Comparison of ENCODE assay signal across 8 mouse cellular contexts in the genomic region with DNA sequence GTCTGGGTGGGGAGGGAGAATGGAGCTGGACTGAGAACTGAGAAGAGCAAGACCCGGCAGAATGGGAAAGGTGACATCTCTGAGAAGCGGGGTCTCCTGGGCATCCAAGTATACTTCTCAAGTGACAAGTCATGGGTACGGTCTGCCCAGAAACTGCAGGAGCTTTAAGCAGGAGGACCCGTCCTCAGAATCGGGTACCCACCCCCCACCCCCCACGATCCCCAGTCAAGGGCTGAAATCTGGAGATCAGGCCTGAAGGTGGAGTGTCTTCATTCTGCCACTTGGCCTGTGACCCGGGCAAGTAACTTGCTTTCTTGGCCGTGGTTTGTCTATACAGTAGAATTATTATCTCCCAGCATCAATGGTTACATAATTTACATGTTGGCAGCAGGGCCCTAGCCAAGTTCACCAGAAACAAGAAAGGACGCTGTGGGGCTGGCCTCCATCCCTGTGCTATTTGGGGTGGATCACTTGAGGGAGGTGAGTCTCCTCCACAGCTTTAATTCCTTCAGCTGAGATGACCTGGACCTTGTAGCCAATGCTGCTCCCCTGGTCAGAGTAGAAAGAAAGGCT. TPM values are rescaled to one million over a fixed set of nuclear protein-coding genes. Genes with fewer than 3 reads are reported as not detected.
DNase-seq lines count a peak whose midpoint lies in the region; ATAC-seq and TF ChIP-seq lines count a peak whose summit lies in the region.

No protein-coding gene starts in this region.

- no peaks in the 10 kb centered on the region for H3K36me3 ChIP-seq in liver, adult 2 months (ENCODE audit: control insufficient read depth, insufficient read depth, low read length)
- no peaks in the 10 kb centered on the region for H3K36me3 ChIP-seq in forebrain, embryonic 14.5 days (ENCODE audit: control insufficient read depth, insufficient read depth, low read length)
- no peaks in the 10 kb centered on the region for H3K36me3 ChIP-seq in liver, embryonic 15.5 days (replicated peaks)

- peak overlapping the region; percentile 99 for H3K9ac ChIP-seq in liver, adult 2 months (ENCODE audit: low read depth, low read length)
- H3K9ac ChIP-seq in forebrain, embryonic 14.5 days (ENCODE audit: low read length) = peak overlapping the region; percentile 88
- H3K9ac ChIP-seq in liver, embryonic 15.5 days = peak overlapping the region; percentile 42; the same call in 1 of the 2 replicates

- H3K4me3 ChIP-seq in liver, adult 2 months (ENCODE audit: insufficient read depth, low read depth, low read length) = peak overlapping the region; percentile 97
- H3K4me3 ChIP-seq in brown adipose tissue, adult 24 weeks (ENCODE audit: insufficient read depth, low read depth, low read length) = peak overlapping the region; percentile 92
- H3K4me3 ChIP-seq in forebrain, embryonic 14.5 days (ENCODE audit: low read depth, low read length) = peak overlapping the region; percentile 65
- H3K4me3 ChIP-seq in liver, embryonic 15.5 days (replicated peaks) = peak overlapping the region; percentile 57

- peak overlapping the region; percentile 94 for H3K4me2 ChIP-seq in forebrain, embryonic 14.5 days (ENCODE audit: low read length)
- peak overlapping the region; percentile 69 for H3K4me2 ChIP-seq in liver, embryonic 15.5 days

- peak; percentile 66 for DNase-seq in liver, adult 2 months (ENCODE audit: extremely low read depth, low read depth, low spot score)
- DNase-seq in liver = no peak
- DNase-seq in forebrain, embryonic 14.5 days (ENCODE audit: low spot score) = no peak
- no peak for DNase-seq in frontal cortex, postnatal 36 days (ENCODE audit: low spot score in 2 of 2)
- DNase-seq in gastrocnemius, postnatal 25 days = no peak

- WGBS in liver, adult 2 months = 4% methylated on average over 9 of the region's 9 CpGs
- WGBS in forebrain, embryonic 14.5 days = 4% methylated on average over 9 of the region's 9 CpGs
- 12% methylated on average over 9 of the region's 9 CpGs for WGBS in liver, embryonic 15.5 days (ENCODE audit: insufficient replicate concordance)

- H3K9me3 ChIP-seq in forebrain, embryonic 14.5 days (replicated peaks; ENCODE audit: control insufficient read depth, low read length) = no peaks in the 10 kb centered on the region
- H3K9me3 ChIP-seq in liver, embryonic 15.5 days (replicated peaks) = no peaks in the 10 kb centered on the region

- peak; percentile 18; the same call in 1 of the 2 replicates for ATAC-seq in forebrain, embryonic 14.5 days
- ATAC-seq in liver, embryonic 15.5 days (ENCODE audit: insufficient read depth) = no peak
- ATAC-seq in inflammation-experienced regulatory T-cells, adult 6 months = no peak

- peaks cover 29% of the 10 kb centered on the region for H3K4me1 ChIP-seq in liver, adult 2 months (ENCODE audit: control insufficient read depth, insufficient read depth, low read length)
- H3K4me1 ChIP-seq in brown adipose tissue, adult 24 weeks (ENCODE audit: control insufficient read depth, insufficient read depth, insufficient read length, low read length) = peaks cover 22% of the 10 kb centered on the region
- H3K4me1 ChIP-seq in forebrain, embryonic 14.5 days (ENCODE audit: control insufficient read depth, insufficient read depth, low read length) = peaks cover 49% of the 10 kb centered on the region
- H3K4me1 ChIP-seq in liver, embryonic 15.5 days (replicated peaks) = 0 out of 2 replicates have a peak, but pooled peaks cover 22% of the 10 kb centered on the region

- H3K27ac ChIP-seq in liver, adult 2 months (replicated peaks; ENCODE audit: insufficient read depth, low read depth, low read length) = peak overlapping the region; percentile 99
- H3K27ac ChIP-seq in brown adipose tissue, adult 24 weeks (replicated peaks; ENCODE audit: low read depth, low read length) = no peak overlapping the region
- peak overlapping the region; percentile 94 for H3K27ac ChIP-seq in forebrain, embryonic 14.5 days (ENCODE audit: low read depth, low read length)
- H3K27ac ChIP-seq in liver, embryonic 15.5 days (replicated peaks) = no peak overlapping the region

- peaks cover 5% of the 10 kb centered on the region; the same call in 1 of the 2 replicates for H3K79me2 ChIP-seq in liver, adult 2 months (ENCODE audit: control insufficient read depth, insufficient read depth, low read length)

- TF ChIP-seq POLR2A in liver, adult 2 months (IDR thresholded peaks at IDR 0.05; ENCODE audit: extremely low read depth, insufficient read depth, low read length) = no peak

- TF ChIP-seq CTCF in liver, adult 2 months (IDR thresholded peaks at IDR 0.05; ENCODE audit: low read depth, low read length) = no peak

- no peaks in the 10 kb centered on the region for H3K27me3 ChIP-seq in liver, adult 2 months (ENCODE audit: control insufficient read depth, insufficient read depth, low read length)
- H3K27me3 ChIP-seq in forebrain, embryonic 14.5 days (replicated peaks; ENCODE audit: control insufficient read depth, insufficient read depth, low read length) = no peaks in the 10 kb centered on the region
- H3K27me3 ChIP-seq in liver, embryonic 15.5 days = peaks cover 93% of the 10 kb centered on the region

RNA-seq across cellular contexts. Expression of a gene that starts 34.3 kb away (rescaled TPM):
- not detected in 2 replicates for total RNA-seq in liver, adult 2 months (2014; rRNA removed)
- polyA plus RNA-seq in liver, adult 2 months (2012; rRNA removed) = not detected in 2 replicates
- not detected in 2 replicates for polyA plus RNA-seq in brown adipose tissue, adult 24 weeks (2012; ENCODE audit: insufficient read depth, insufficient read length, missing spikeins)
- polyA plus RNA-seq in forebrain, embryonic 14.5 days (2014; fragmentation: Nextera tagmentation; extraction: Ambion mirVana) = 64.1 and 90.9 TPM in 2 replicates
- not detected in 2 replicates for polyA plus RNA-seq in liver, embryonic 15.5 days (2015; fragmentation: Nextera tagmentation; extraction: Ambion mirVana)
- total RNA-seq in gastrocnemius, postnatal 25 days (2021) = not detected
- not detected for polyA plus RNA-seq in inflammation-experienced regulatory T-cells, adult 6 months (2017; shearing (Covaris generic))

RNA-seq across cellular contexts. Expression of a gene that starts 53.1 kb away (rescaled TPM):
- 0.55 and 0.87 TPM in 2 replicates for total RNA-seq in liver, adult 2 months (2014; rRNA removed)
- polyA plus RNA-seq in liver, adult 2 months (2012; rRNA removed) = 2.8 and 4.3 TPM in 2 replicates
- not detected in 2 replicates for polyA plus RNA-seq in brown adipose tissue, adult 24 weeks (2012; ENCODE audit: insufficient read depth, insufficient read length, missing spikeins)
- 33.1 and 42.2 TPM in 2 replicates for polyA plus RNA-seq in forebrain, embryonic 14.5 days (2014; fragmentation: Nextera tagmentation; extraction: Ambion mirVana)
- 0.59 and 0.93 TPM in 2 replicates for polyA plus RNA-seq in liver, embryonic 15.5 days (2015; fragmentation: Nextera tagmentation; extraction: Ambion mirVana)
- under 1 TPM in 1 of 2 experiments, not detected in 1; 0.35 TPM for total RNA-seq in gastrocnemius, postnatal 25 days (2021)
- not detected for polyA plus RNA-seq in inflammation-experienced regulatory T-cells, adult 6 months (2017; shearing (Covaris generic))

Comparison
In these comparisons a context has a peak if more than half of its experiments do, and no peak if none do; other contexts are left out.
1. H3K27ac ChIP-seq: peak in liver, adult 2 months (single experiment) and forebrain, embryonic 14.5 days (single experiment); none in brown adipose tissue, adult 24 weeks (single experiment) and liver, embryonic 15.5 days (single experiment).
2. H3K9ac ChIP-seq: peak in every context shown above with its lines; median percentile 99 in liver, adult 2 months; 88 in forebrain, embryonic 14.5 days; 42 in liver, embryonic 15.5 days.
3. RNA of a gene that starts 34.3 kb away (polyA plus RNA-seq): 64.1 to 90.9 TPM in forebrain, embryonic 14.5 days; not detected in liver, embryonic 15.5 days, not detected in liver, adult 2 months, not detected in brown adipose tissue, adult 24 weeks and not detected in inflammation-experienced regulatory T-cells, adult 6 months; every median in the first group is over 10 times any median in the second.
4. Peak in every context shown above with its lines, with median percentiles within 50 percentile points of each other: H3K4me3 ChIP-seq.